Mouse (Mus musculus) G1E (cell line): Measurements from ENCODE around the gene Me3.

Experiments
- CTCF ChIP-seq: IDR thresholded peaks from 2 replicates; pipeline ENCODE4 v1.5.1; 2012; ENCODE audit warnings: low read depth, low read length, inconsistent platforms, mixed read lengths
- GATA1 ChIP-seq: IDR thresholded peaks from 2 replicates; pipeline ENCODE4 v1.6.1; 2012; ENCODE audit warnings: borderline replicate concordance, low read length, inconsistent platforms, mixed read lengths
- GATA2 ChIP-seq: IDR thresholded peaks from 2 replicates; pipeline ENCODE4 v1.6.1; 2012; ENCODE audit warnings: low read depth, low read length, inconsistent platforms, borderline replicate concordance
- TAL1 ChIP-seq: conservative IDR thresholded peaks from 2 replicates; pipeline ENCODE4 v1.6.1; 2012; ENCODE audit warnings: low read depth, low read length, inconsistent platforms, mixed read lengths

GRCm38 (mm10) chr7:89730514-89730913 lies 98.3 kb downstream of the Me3 start:
- TF ChIP-seq CTCF (no peak), GATA1 (no peak), GATA2 (no peak), TAL1 (no peak)
